Mouse (Mus musculus): ENCODE results near the gene Zfp568.

DNA sequence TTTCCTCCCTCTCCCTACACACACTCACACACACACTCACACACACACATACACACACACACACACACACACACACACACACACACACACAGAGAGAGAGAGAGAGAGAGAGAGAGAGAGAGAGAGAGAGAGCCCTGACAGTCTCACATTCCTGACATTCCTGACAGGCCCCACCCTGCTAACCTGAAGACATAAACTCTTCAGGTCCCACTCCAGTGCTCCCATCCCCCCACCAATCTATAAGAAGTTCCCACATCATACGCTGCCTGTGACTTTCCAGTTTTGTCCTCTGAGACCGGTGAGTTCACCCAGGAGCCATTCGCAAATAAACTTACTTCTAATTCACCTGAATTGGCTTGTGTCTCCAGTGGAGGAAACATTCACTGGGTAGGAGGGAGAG is 1.9 kb upstream of the Zfp568 start:
- TF ChIP-seq GATA1 (IDR thresholded peaks at IDR 0.05; ENCODE audit: low read length) (no peak), TAL1 (IDR thresholded peaks at IDR 0.05; ENCODE audit: low read length) (no peak)
